Mouse (Mus musculus) CH12.LX (cell line): ENCODE data around the gene Rusc2. TPM values are rescaled to one million over a fixed set of nuclear protein-coding genes. Genes with fewer than 3 reads are reported as not detected.
A peak's percentile ranks its signal among the peaks of the same experiment; 100 is the strongest.

ENCODE experiments used
- DNase-seq: peaks from one replicate; pipeline ENCODE4 v3.0.0-alpha.2; 2013; ENCODE audit errors: extremely low read depth
- H3K27ac ChIP-seq: 2 replicates; pipeline ENCODE4 v1.5.1; 2012; ENCODE audit warnings: low read depth, mild to moderate bottlenecking, control low read depth, moderate library complexity; ENCODE audit not compliant: insufficient read depth
- H3K27me3 ChIP-seq: replicated peaks from 2 replicates; pipeline ENCODE3; 2012; ENCODE audit warnings: inconsistent platforms
- H3K36me3 ChIP-seq, 2 experiments: replicated peaks in 1 of 2; 2 replicates each; pipeline versions ENCODE3 to v1.6.1; 2012; ENCODE audit warnings: inconsistent platforms in 1 of 2, low read length in 1 of 2, mild to moderate bottlenecking in 1 of 2, mixed read lengths in 1 of 2, moderate library complexity in 1 of 2; ENCODE audit not compliant: control insufficient read depth in 1 of 2, insufficient read depth in 1 of 2
- H3K4me1 ChIP-seq, 2 experiments: 2 replicates each; pipeline ENCODE4 v1.6.1; 2012; ENCODE audit warnings: inconsistent platforms in 1 of 2, moderate library complexity in 1 of 2; ENCODE audit not compliant: insufficient read depth in 2 of 2, control insufficient read depth in 1 of 2
- H3K4me2 ChIP-seq: 2 replicates; pipeline ENCODE4 v1.6.1; 2012; ENCODE audit warnings: low read depth, mild to moderate bottlenecking, control low read depth; ENCODE audit not compliant: poor library complexity, insufficient read depth, severe bottlenecking
- H3K4me3 ChIP-seq, 3 experiments: fragments of 150-350 bp in 1 of 3; sonication (generic) in 1 of 3; replicated peaks in 1 of 3; 2 replicates each; pipeline versions ENCODE3 to v1.5.1; 2011 to 2012; ENCODE audit warnings: low read depth in 2 of 3, low read length in 2 of 3, mild to moderate bottlenecking in 2 of 3, moderate library complexity in 2 of 3, control low read depth in 1 of 3, improper control_type of control experiment in 1 of 3, inconsistent platforms in 1 of 3, mixed read lengths in 1 of 3; ENCODE audit not compliant: poor library complexity in 1 of 3
- H3K79me2 ChIP-seq: replicated peaks from 2 replicates; pipeline ENCODE4 v1.6.1; 2012; ENCODE audit warnings: mild to moderate bottlenecking, moderate library complexity; ENCODE audit not compliant: control insufficient read depth, poor library complexity, insufficient read depth, severe bottlenecking; ENCODE audit errors: extremely low read depth
- H3K9ac ChIP-seq: 2 replicates; pipeline ENCODE4 v1.6.1; 2012; ENCODE audit warnings: low read depth, mild to moderate bottlenecking, control low read depth, moderate library complexity; ENCODE audit not compliant: insufficient read depth
- H3K9me3 ChIP-seq: replicated peaks from 2 replicates; pipeline ENCODE3; 2012; ENCODE audit warnings: low read length, inconsistent platforms, mixed read lengths
- CTCF ChIP-seq, 2 experiments: IDR thresholded peaks in 1 of 2; conservative IDR thresholded peaks in 1 of 2; 2 replicates each; pipeline ENCODE4 v1.5.1; 2011 to 2012; ENCODE audit warnings: low read depth in 2 of 2, low read length in 2 of 2, improper control_type of control experiment in 1 of 2, inconsistent platforms in 1 of 2, mild to moderate bottlenecking in 1 of 2, moderate library complexity in 1 of 2
- RAD21 ChIP-seq: IDR thresholded peaks from 2 replicates; pipeline ENCODE4 v1.6.1; 2011; ENCODE audit warnings: low read depth, mild to moderate bottlenecking, low read length, improper control_type of control experiment, moderate library complexity
- SMC3 ChIP-seq: IDR thresholded peaks from 2 replicates; pipeline ENCODE4 v1.6.1; 2011; ENCODE audit warnings: low read depth, low read length, improper control_type of control experiment
- TBP ChIP-seq: conservative IDR thresholded peaks from 2 replicates; pipeline ENCODE4 v1.6.1; 2011; ENCODE audit warnings: low read depth, low read length, improper control_type of control experiment
- ZNF384 ChIP-seq: IDR thresholded peaks from 2 replicates; pipeline ENCODE4 v1.6.1; 2012; ENCODE audit warnings: low read depth, low read length, improper control_type of control experiment, inconsistent platforms
- dilution Hi-C: fragments of 300-500 bp; cut with MboI; formaldehyde crosslinking; loops from 2 replicates; pipeline ENCODE4 v1.14.3; 2020; ENCODE audit warnings: low sequenced_read_pairs; ENCODE audit not compliant: extremely low pct_unique_long_range_greater_than_20kb, extremely low pct_ligation_motif_present
- in situ Hi-C: fragments of 300-500 bp; cut with MboI; formaldehyde crosslinking; loops from 3 replicates; pipeline ENCODE4 v1.14.3; 2019; ENCODE audit warnings: low sequenced_read_pairs, low pct_ligation_motif_present, low pct_unique_long_range_greater_than_20kb, mixed read lengths
- polyA plus RNA-seq: library from polyadenylated mRNA; unstranded; fragments of >175 nt; gene quantifications from 2 replicates; pipeline ENCODE4 v1.2.1, GENCODE M21; 2012; ENCODE audit warnings: low read depth; ENCODE audit not compliant: insufficient read length
- total RNA-seq, 2 experiments: library from RNA; depleted of rRNA; stranded (reverse); fragments of 300-350 nt in 1 of 2; fragments of >200 nt in 1 of 2; gene quantifications; 2 replicates each; pipeline ENCODE4 v1.2.3; 2012 to 2014

The Rusc2 gene
- total and polyA plus RNA-seq, 3 experiments: not detected

DNA sequence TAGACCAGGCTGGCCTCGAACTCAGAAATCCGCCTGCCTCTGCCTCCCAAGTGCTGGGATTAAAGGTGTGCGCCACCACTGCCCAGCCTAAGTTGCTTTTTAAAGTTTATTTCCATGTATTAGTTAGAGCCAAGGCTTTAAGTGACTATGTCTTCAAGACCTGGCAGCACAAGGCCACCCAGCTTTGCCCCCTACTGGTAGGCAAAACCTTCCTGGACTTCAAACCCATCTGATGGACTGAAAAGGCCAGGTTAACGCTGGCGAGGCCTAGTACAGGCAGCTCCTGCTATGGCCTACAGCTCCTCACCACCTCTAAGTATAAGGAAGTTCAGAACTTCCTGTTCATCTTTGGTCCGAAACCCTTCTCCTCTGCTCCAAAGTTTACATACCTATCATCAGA, 94.8 kb downstream of the Rusc2 start:
- Histone ChIP-seq H3K4me1 (peaks cover 10 to 49% of the 10 kb centered on the region in 2 experiments), H3K9ac (no peak overlapping the region), H3K27ac (no peak overlapping the region), H3K36me3 (no peaks in the 10 kb centered on the region), H3K79me2 (no peaks in the 10 kb centered on the region), H3K4me3 (no peak overlapping the region), H3K4me2 (no peak overlapping the region), H3K27me3 (no peaks in the 10 kb centered on the region), H3K9me3 (no peaks in the 10 kb centered on the region)
- peak; percentile 51 for DNase-seq
- dilution Hi-C loops: no loop called here
- in situ Hi-C loops: no loop called here
- TF ChIP-seq CTCF (conservative IDR thresholded peaks at IDR 0.05 in 1 of 2, IDR thresholded peaks at IDR 0.05 in 1 of 2; ENCODE audit: low read depth in 2 of 2, low read length in 2 of 2) (peak; percentile 40 to 67; a peak in 2 of 4 replicates), ZNF384 (no peak), SMC3 (peak; percentile 50), RAD21 (peak; percentile 37), TBP (no peak)

Other genes with a start within 250 kb of the Rusc2 start
- gene Atp8b5, start 114.8 kb upstream of the Rusc2 start, total RNA-seq (2012; rRNA removed): 0.13 and 0.25 TPM in 2 replicates
- 0.34 and 0.54 TPM in 2 replicates for gene Atp8b5, start 114.8 kb upstream of the Rusc2 start, total RNA-seq (2014; rRNA removed)
- gene Atp8b5, start 114.8 kb upstream of the Rusc2 start, polyA plus RNA-seq: 0.90 and 1.3 TPM in 2 replicates
- not detected in 2 replicates for gene Fam166b, start 47.2 kb downstream of the Rusc2 start, total RNA-seq (2012; rRNA removed)
- not detected in 2 replicates for gene Fam166b, start 47.2 kb downstream of the Rusc2 start, total RNA-seq (2014; rRNA removed)
- not detected in 2 replicates for gene Fam166b, start 47.2 kb downstream of the Rusc2 start, polyA plus RNA-seq
- 4.5 and 5.2 TPM in 2 replicates for gene Tesk1, start 60.0 kb downstream of the Rusc2 start, total RNA-seq (2012; rRNA removed)
- gene Tesk1, start 60.0 kb downstream of the Rusc2 start, total RNA-seq (2014; rRNA removed): 1.7 and 1.9 TPM in 2 replicates
- gene Tesk1, start 60.0 kb downstream of the Rusc2 start, polyA plus RNA-seq: 6.0 and 7.3 TPM in 2 replicates
- 24.0 and 30.3 TPM in 2 replicates for gene Cd72, start 72.6 kb downstream of the Rusc2 start, total RNA-seq (2012; rRNA removed)
- gene Cd72, start 72.6 kb downstream of the Rusc2 start, total RNA-seq (2014; rRNA removed): 47.6 and 61.4 TPM in 2 replicates
- 55.9 and 86.4 TPM in 2 replicates for gene Cd72, start 72.6 kb downstream of the Rusc2 start, polyA plus RNA-seq
- gene Sit1, start 101.8 kb downstream of the Rusc2 start, total RNA-seq (2012; rRNA removed): 2.8 and 3.8 TPM in 2 replicates
- gene Sit1, start 101.8 kb downstream of the Rusc2 start, total RNA-seq (2014; rRNA removed): 10.5 and 10.8 TPM in 2 replicates
- gene Sit1, start 101.8 kb downstream of the Rusc2 start, polyA plus RNA-seq: 10.1 and 12.5 TPM in 2 replicates
- 57.9 and 63.1 TPM in 2 replicates for gene Ccdc107, start 110.9 kb downstream of the Rusc2 start, total RNA-seq (2012; rRNA removed)
- gene Ccdc107, start 110.9 kb downstream of the Rusc2 start, total RNA-seq (2014; rRNA removed): 23.0 and 33.4 TPM in 2 replicates
- gene Ccdc107, start 110.9 kb downstream of the Rusc2 start, polyA plus RNA-seq: 30.5 and 32.6 TPM in 2 replicates
- gene Arhgef39, start 117.7 kb downstream of the Rusc2 start, total RNA-seq (2012; rRNA removed): 7.4 and 7.5 TPM in 2 replicates
- 7.1 and 7.3 TPM in 2 replicates for gene Arhgef39, start 117.7 kb downstream of the Rusc2 start, total RNA-seq (2014; rRNA removed)
- gene Arhgef39, start 117.7 kb downstream of the Rusc2 start, polyA plus RNA-seq: 4.8 and 5.5 TPM in 2 replicates
- not detected in 2 replicates for gene Car9, start 125.0 kb downstream of the Rusc2 start, total RNA-seq (2012; rRNA removed)
- gene Car9, start 125.0 kb downstream of the Rusc2 start, total RNA-seq (2014; rRNA removed): not detected in 2 replicates
- gene Car9, start 125.0 kb downstream of the Rusc2 start, polyA plus RNA-seq: not detected in 2 replicates
- gene Tpm2, start 141.8 kb downstream of the Rusc2 start, total RNA-seq (2012; rRNA removed): 0.30 TPM in 1 of 2 replicates, not detected in the other
- gene Tpm2, start 141.8 kb downstream of the Rusc2 start, total RNA-seq (2014; rRNA removed): not detected in 2 replicates
- 0.29 TPM in 1 of 2 replicates, not detected in the other for gene Tpm2, start 141.8 kb downstream of the Rusc2 start, polyA plus RNA-seq
- 32.9 and 34.2 TPM in 2 replicates for gene Creb3, start 180.4 kb downstream of the Rusc2 start, total RNA-seq (2012; rRNA removed)
- gene Creb3, start 180.4 kb downstream of the Rusc2 start, total RNA-seq (2014; rRNA removed): 26.1 and 27.6 TPM in 2 replicates
- 33.1 and 37.2 TPM in 2 replicates for gene Creb3, start 180.4 kb downstream of the Rusc2 start, polyA plus RNA-seq
- gene Tln1, start 180.7 kb downstream of the Rusc2 start, total RNA-seq (2012; rRNA removed): 59.3 and 60.4 TPM in 2 replicates
- gene Tln1, start 180.7 kb downstream of the Rusc2 start, total RNA-seq (2014; rRNA removed): 22.3 and 22.7 TPM in 2 replicates
- 50.1 and 69.2 TPM in 2 replicates for gene Tln1, start 180.7 kb downstream of the Rusc2 start, polyA plus RNA-seq
- 16.6 and 22.0 TPM in 2 replicates for gene Rgp1, start 196.7 kb downstream of the Rusc2 start, total RNA-seq (2012; rRNA removed)
- gene Rgp1, start 196.7 kb downstream of the Rusc2 start, total RNA-seq (2014; rRNA removed): 5.4 and 10.1 TPM in 2 replicates
- gene Rgp1, start 196.7 kb downstream of the Rusc2 start, polyA plus RNA-seq: 32.7 and 37.0 TPM in 2 replicates
- 3.6 and 4.1 TPM in 2 replicates for gene Gba2, start 196.9 kb downstream of the Rusc2 start, total RNA-seq (2012; rRNA removed)
- 3.2 TPM in 2 replicates for gene Gba2, start 196.9 kb downstream of the Rusc2 start, total RNA-seq (2014; rRNA removed)
- 8.7 and 11.2 TPM in 2 replicates for gene Gba2, start 196.9 kb downstream of the Rusc2 start, polyA plus RNA-seq
- 0.46 and 0.72 TPM in 2 replicates for gene Msmp, start 202.5 kb downstream of the Rusc2 start, total RNA-seq (2012; rRNA removed)
- gene Msmp, start 202.5 kb downstream of the Rusc2 start, total RNA-seq (2014; rRNA removed): not detected in 2 replicates
- gene Msmp, start 202.5 kb downstream of the Rusc2 start, polyA plus RNA-seq: 5.9 and 6.3 TPM in 2 replicates
- gene Npr2, start 250.0 kb downstream of the Rusc2 start, total RNA-seq (2012; rRNA removed): 0.04 and 0.38 TPM in 2 replicates
- not detected in 2 replicates for gene Npr2, start 250.0 kb downstream of the Rusc2 start, total RNA-seq (2014; rRNA removed)
- gene Npr2, start 250.0 kb downstream of the Rusc2 start, polyA plus RNA-seq: 0.23 and 0.49 TPM in 2 replicates